Mouse (Mus musculus) forebrain, embryonic 10.5 days (tissue): ENCODE data around the gene Rom1. TPM values are rescaled to one million over a fixed set of nuclear protein-coding genes. Genes with fewer than 3 reads are reported as not detected.
"Not testable (repeated sequence)": the region's sequence is repeated elsewhere in the genome, so short reads cannot be mapped to it uniquely, and the experiment has no call there.

Experiments used
- DNase-seq: peaks from one replicate; pipeline ENCODE4 v3.0.0-alpha.2; 2017; ENCODE audit warnings: low spot score; ENCODE audit errors: extremely low spot score
- H3K27ac ChIP-seq: fragments of 300-500 bp; sonication (generic); 2 replicates; pipeline ENCODE4 v1.5.1; 2016; ENCODE audit warnings: mild to moderate bottlenecking
- H3K27me3 ChIP-seq: fragments of 300-500 bp; sonication (generic); 2 replicates; pipeline ENCODE4 v1.6.1; 2016; ENCODE audit warnings: mild to moderate bottlenecking; ENCODE audit not compliant: poor library complexity, severe bottlenecking
- H3K36me3 ChIP-seq: fragments of 300-500 bp; sonication (generic); replicated peaks from 2 replicates; pipeline ENCODE4 v1.6.1; 2016; ENCODE audit warnings: mild to moderate bottlenecking, moderate library complexity
- H3K4me1 ChIP-seq: fragments of 300-500 bp; sonication (generic); 2 replicates; pipeline ENCODE4 v1.6.1; 2016
- H3K4me3 ChIP-seq: fragments of 300-500 bp; sonication (generic); 2 replicates; pipeline ENCODE4 v1.5.1; 2016; ENCODE audit warnings: mild to moderate bottlenecking, moderate library complexity
- H3K9me3 ChIP-seq: fragments of 300-500 bp; sonication (generic); 2 replicates; pipeline ENCODE4 v1.6.1; 2016; ENCODE audit warnings: mild to moderate bottlenecking, moderate library complexity
- WGBS: fragments of 180-500 bp; shearing (Covaris S2); methylation state at CpG from one replicate; pipeline ENCODE4 v1.1.7; 2016; 5-methylcytosine and 5-hydroxymethylcytosine counted together
- polyA plus RNA-seq: library from polyadenylated mRNA; unstranded; fragments of >200 nt; fragmentation: Nextera tagmentation; extraction: Ambion mirVana; gene quantifications from 2 replicates; pipeline ENCODE4 v1.2.1, GENCODE M21; 2016

The Rom1 gene
- polyA plus RNA-seq, 1 experiment from 2014 or later, result 3.7 TPM

GRCm38 (mm10) chr19:8911810-8912209 lies 17.3 kb downstream of the Rom1 start:
- no peaks in the 10 kb centered on the region for H3K4me1 ChIP-seq
- H3K4me3 ChIP-seq, result no peak overlapping the region
- 96% methylated on average over 5 of the region's 5 CpGs for WGBS
- H3K27ac ChIP-seq, result no peak overlapping the region
- H3K27me3 ChIP-seq, result no peaks in the 10 kb centered on the region
- DNase-seq, result no peak
- H3K9me3 ChIP-seq, result no peaks in the 10 kb centered on the region
- peaks cover 100% of the 10 kb centered on the region for H3K36me3 ChIP-seq

DNA sequence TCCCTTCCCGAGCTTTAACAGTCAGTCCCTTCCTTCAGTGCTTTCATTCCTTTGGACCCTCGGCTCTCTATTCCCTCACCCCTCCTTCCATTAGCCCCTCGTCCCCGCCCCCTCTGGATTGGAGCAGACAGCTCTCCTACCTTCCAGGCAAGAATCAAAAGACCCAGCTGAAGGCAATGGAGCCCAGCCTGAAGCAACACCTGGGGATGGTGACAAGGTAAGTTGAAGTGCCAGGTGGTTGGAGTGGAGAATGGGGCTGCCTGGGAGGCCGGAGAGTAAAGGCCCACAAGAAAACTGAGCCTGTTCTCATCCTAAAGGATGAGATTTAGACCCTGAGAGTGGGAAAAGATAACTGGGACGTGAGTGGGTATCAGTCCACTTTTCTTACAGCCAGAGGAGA lies 20.6 kb downstream of the Rom1 start:
- peaks cover 100% of the 10 kb centered on the region for H3K36me3 ChIP-seq
- 90% methylated on average over 6 of the region's 6 CpGs for WGBS
- no peak for DNase-seq

GRCm38 (mm10) chr19:8903412-8903811 lies 25.7 kb downstream of the Rom1 start:
- H3K4me1 ChIP-seq, result peaks cover 14% of the 10 kb centered on the region
- DNase-seq, result no peak
- WGBS, result 93% methylated on average over 5 of the region's 5 CpGs
- H3K27ac ChIP-seq, result no peak overlapping the region
- peaks cover 87% of the 10 kb centered on the region for H3K36me3 ChIP-seq
- H3K9me3 ChIP-seq, result no peaks in the 10 kb centered on the region
- H3K4me3 ChIP-seq, result no peak overlapping the region
- no peaks in the 10 kb centered on the region for H3K27me3 ChIP-seq

More for the DNA sequence above, 20.6 kb downstream of the Rom1 start:
- Histone ChIP-seq H3K9me3 (no peaks in the 10 kb centered on the region), H3K27ac (no peak overlapping the region), H3K4me3 (no peak overlapping the region), H3K27me3 (no peaks in the 10 kb centered on the region), H3K4me1 (no peaks in the 10 kb centered on the region)

DNA sequence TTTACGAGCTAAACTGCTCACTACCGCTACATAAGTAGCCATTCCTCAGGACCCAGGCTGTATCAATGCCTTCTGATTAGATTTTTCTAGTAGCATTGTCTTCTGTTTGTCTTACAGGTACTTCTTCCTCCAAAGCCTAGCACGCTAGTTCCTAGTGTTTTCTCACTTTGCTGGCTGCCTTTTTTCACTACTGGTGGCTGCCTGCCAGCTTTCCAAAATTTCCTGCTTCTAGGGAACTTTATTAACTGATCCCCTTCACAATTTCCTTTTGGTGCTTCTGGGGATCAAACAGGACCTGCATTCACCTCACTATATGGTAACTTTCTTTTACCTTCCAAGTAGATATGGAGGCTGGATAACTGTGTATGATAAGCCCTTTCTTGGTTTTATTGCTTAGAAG lies 30.1 kb downstream of the Rom1 start:
- H3K9me3 ChIP-seq, result no peaks in the 10 kb centered on the region
- peak overlapping the region; percentile 94 for H3K4me3 ChIP-seq
- no peaks in the 10 kb centered on the region for H3K27me3 ChIP-seq
- WGBS, result 71% methylated on average over 3 of the region's 3 CpGs
- H3K36me3 ChIP-seq, result peaks cover 74% of the 10 kb centered on the region
- DNase-seq, result no peak
- 0 out of 2 replicates have a peak overlapping the region, but pooled peaks have one; percentile 96 for H3K27ac ChIP-seq
- peaks cover 36% of the 10 kb centered on the region for H3K4me1 ChIP-seq

GRCm38 (mm10) chr19:8898576-8898975 lies 30.6 kb downstream of the Rom1 start:
- Histone ChIP-seq H3K36me3 (peaks cover 69% of the 10 kb centered on the region), H3K27me3 (no peaks in the 10 kb centered on the region), H3K27ac (peak overlapping the region; percentile 96), H3K4me1 (peaks cover 41% of the 10 kb centered on the region), H3K9me3 (no peaks in the 10 kb centered on the region), H3K4me3 (peak overlapping the region; percentile 94)
- DNase-seq, result no peak
- 17% methylated on average over 13 of the region's 13 CpGs for WGBS

DNA sequence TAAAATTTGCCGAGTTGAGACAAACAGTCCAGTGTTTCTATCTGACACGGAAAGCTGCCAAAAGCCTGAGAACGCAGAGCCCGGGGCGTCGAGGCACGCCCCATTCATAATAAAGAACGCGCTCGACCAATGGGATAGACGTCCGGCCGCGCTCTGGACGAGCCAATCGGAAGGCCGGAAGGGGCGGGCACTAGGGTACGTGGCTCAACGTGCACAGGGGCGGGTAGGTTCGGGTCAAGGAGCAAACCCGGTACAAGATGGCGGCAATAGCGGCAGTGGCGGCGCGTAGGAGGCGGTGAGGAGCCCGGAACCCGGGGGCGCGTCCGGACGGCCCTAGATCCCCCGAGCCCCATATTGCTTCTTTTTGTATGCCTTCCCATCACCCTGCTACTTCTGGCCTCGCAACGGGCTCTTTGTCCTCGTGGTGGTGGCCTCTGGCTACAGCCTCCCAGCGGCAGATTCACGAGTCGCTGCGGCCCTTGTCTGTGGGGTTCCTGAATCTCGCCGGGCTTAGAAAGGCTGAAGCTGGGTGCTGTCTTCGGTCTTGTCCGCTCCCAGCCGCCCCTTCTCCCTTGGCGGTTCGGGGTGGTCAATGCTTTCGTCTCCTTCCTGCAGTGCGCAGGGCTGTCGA lies 31.2 kb downstream of the Rom1 start, which contains the start of gene Ganab:
TSS of gene Ganab (plus strand) at position 207 of the 631 bp plus-strand sequence.
- Histone ChIP-seq H3K27ac (peak within 1 kb of the TSS; percentile 96), H3K4me1 (peaks cover 44% of the 10 kb centered on the region), H3K27me3 (no peaks in the 10 kb centered on the region), H3K9me3 (no peaks in the 10 kb centered on the region), H3K36me3 (peaks cover 63% of the 10 kb centered on the region), H3K4me3 (peak within 1 kb of the TSS; percentile 94)
- DNase-seq, result peak; percentile 98
- WGBS, result under 1% methylated on average over 53 of the region's 53 CpGs

DNA sequence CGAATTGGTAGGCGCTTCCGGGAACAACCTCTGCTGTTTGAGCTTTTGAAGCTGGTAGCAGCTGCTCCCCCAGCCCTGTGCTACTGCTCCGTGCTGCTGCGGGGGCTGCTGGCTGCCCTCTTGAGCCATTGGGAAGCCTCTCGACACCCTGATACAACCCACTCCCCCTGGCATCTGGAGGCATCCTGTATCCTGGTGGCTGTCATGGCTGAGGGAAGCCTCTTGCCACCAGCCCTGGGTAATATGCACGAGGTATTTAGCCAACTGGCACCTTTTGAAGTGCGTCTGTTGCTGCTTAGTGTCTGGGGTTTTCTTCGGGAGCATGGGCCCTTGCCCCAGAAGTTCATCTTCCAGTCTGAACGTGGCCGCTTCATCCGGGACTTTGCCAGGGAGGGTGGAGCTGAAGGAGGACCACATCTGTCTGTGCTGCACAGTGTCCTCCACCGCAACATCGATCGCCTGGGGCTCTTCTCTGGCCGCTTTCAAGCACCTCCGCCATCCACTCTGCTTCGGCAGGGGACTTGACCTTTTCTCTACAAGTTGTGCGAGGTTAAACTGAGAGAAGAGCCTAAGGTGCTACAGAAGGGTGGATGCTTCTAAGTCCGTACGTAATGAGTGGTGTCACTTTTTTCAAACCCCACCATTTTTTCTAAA lies 31.8 kb downstream of the Rom1 start:
- Histone ChIP-seq H3K4me1 (peaks cover 48% of the 10 kb centered on the region), H3K27ac (peak overlapping the region; percentile 96), H3K4me3 (peak overlapping the region; percentile 94), H3K36me3 (peaks cover 57% of the 10 kb centered on the region)
- WGBS, result 34% methylated on average over 21 of the region's 21 CpGs
- not testable (repeated sequence) for H3K9me3 ChIP-seq, H3K27me3 ChIP-seq
- peak; percentile 55 for DNase-seq

GRCm38 (mm10) chr19:8896231-8896630 lies 32.9 kb downstream of the Rom1 start:
- H3K27ac ChIP-seq, H3K9me3 ChIP-seq, H3K27me3 ChIP-seq, DNase-seq: not testable (repeated sequence)
- Histone ChIP-seq H3K4me1 (peaks cover 50% of the 10 kb centered on the region), H3K4me3 (peak overlapping the region; percentile 1; the same call in 1 of the 2 replicates), H3K36me3 (peaks cover 52% of the 10 kb centered on the region)
- WGBS, result 92% methylated on average over 5 of the region's 5 CpGs

- H3K27me3 ChIP-seq, result no peaks in the 10 kb centered on the region
- H3K4me1 ChIP-seq, result peaks cover 50% of the 10 kb centered on the region
- H3K27ac ChIP-seq, result no peak overlapping the region
- peak overlapping the region; percentile 1; the same call in 1 of the 2 replicates for H3K4me3 ChIP-seq
- WGBS, result 97% methylated on average over 9 of the region's 9 CpGs
- H3K9me3 ChIP-seq, result no peaks in the 10 kb centered on the region
- H3K36me3 ChIP-seq, result peaks cover 52% of the 10 kb centered on the region
- DNase-seq, result no peak
These were observed 33.7 kb downstream of the Rom1 start for GRCm38 (mm10) chr19:8895397-8895960.

DNA sequence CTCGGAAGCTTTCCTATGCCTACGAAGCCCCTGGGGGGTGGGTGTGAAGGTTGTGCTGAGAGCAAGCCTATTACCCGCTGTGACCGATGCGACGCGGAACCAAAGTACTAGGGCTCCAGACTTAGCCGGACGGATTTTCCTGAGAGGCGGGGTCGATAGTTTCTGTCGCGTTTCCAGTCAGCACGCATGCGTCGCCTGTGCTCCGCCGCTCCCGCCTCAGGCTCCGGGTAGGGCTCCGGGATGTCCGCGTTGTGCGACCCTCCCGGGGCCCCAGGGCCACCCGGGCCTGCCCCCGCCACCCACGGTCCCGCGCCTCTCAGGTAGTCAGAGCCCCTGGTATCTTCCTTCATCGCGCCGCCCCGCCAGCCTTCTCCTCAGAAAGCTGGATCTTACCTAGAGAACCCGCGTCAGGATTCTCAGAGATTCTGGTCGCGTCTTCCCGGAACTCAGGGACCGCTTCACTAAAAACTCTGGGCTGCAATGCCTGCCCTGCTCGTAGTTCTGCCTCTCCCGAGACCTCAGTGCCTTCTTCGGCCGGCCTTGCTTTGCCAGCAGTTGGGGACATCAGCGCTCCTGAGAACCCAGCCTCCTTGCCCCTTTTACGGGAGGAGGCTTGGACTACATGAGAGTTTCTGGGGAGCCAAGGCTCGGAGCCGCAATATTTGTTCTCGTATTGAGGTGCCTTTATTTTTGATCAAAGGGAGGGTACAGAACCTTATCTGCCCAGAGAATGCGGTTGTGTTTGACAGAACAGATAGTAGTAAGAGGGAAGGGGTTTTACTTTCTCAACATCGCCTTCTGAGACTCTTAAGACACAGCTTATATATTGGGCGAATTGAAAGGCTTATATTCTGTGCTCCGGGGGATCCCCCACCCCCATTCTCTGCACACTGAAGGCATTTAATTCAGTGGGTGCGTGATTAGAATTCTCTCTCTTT lies 36.1 kb downstream of the Rom1 start, which contains the start of gene Ints5:
TSS of gene Ints5 (plus strand) at position 177 of the 938 bp plus-strand sequence.
- no peaks in the 10 kb centered on the region for H3K9me3 ChIP-seq
- peaks cover 44% of the 10 kb centered on the region for H3K4me1 ChIP-seq
- DNase-seq, result peak; percentile 83
- peak within 1 kb of the TSS; percentile 84 for H3K4me3 ChIP-seq
- H3K27ac ChIP-seq, result peak within 1 kb of the TSS; percentile 94
- 4% methylated on average over 54 of the region's 54 CpGs for WGBS
- H3K36me3 ChIP-seq, result peaks cover 53% of the 10 kb centered on the region
- H3K27me3 ChIP-seq, result no peaks in the 10 kb centered on the region

- DNase-seq, result peak; percentile 95
- under 1% methylated on average over 58 of the region's 58 CpGs for WGBS
- no peaks in the 10 kb centered on the region for H3K27me3 ChIP-seq
- peaks cover 22% of the 10 kb centered on the region for H3K36me3 ChIP-seq
- peak within 1 kb of the TSS; percentile 96 for H3K27ac ChIP-seq
- H3K4me3 ChIP-seq, result peak within 1 kb of the TSS; percentile 78
- H3K9me3 ChIP-seq, result no peaks in the 10 kb centered on the region
- H3K4me1 ChIP-seq, result peaks cover 32% of the 10 kb centered on the region
These were observed 40.4 kb downstream of the Rom1 start, which contains the start of the genes 1810009A15Rik and Gm49416 for GRCm38 (mm10) chr19:8888511-8889385. 1810009A15Rik (plus strand) TSS chr19:8888853. Gm49416 (plus strand) TSS chr19:8888926.
